Mouse (Mus musculus): Measurements from ENCODE around the gene Plcb4.

DNA sequence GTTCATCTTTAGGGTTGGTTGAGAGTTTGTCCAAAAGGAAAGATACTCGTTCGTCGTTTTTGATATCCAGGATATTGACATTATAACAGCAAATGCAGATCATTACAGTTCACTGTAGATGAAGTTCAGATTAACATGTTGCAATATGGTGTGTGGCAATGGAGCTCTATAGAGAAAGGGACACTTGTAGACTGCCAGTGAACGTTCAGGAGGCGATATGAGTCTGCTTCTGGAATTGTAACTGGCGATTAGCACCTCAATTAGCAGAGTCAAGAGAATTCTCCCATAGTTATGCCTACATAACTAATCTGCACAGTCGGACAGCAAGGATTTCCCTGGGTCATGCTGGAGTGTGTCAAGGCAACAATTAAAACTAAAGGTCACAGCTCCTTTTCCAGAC is 210.8 kb downstream of the Plcb4 start:
- TF ChIP-seq POLR2A (IDR thresholded peaks at IDR 0.05; ENCODE audit: control insufficient read depth, extremely low read depth, insufficient read depth, low read length, poor library complexity) (no peak), CTCF (IDR thresholded peaks at IDR 0.05; ENCODE audit: borderline replicate concordance, control insufficient read depth, extremely low read depth, insufficient read depth, low read length, poor library complexity) (no peak)

All from thymus, adult 2 months (tissue).